Mouse (Mus musculus) large intestine, adult 2 months (tissue): ENCODE data around the gene Med9. TPM values are rescaled to one million over a fixed set of nuclear protein-coding genes. Genes with fewer than 3 reads are reported as not detected.

Source experiments
- DNase-seq: peaks from one replicate; pipeline ENCODE4 v3.0.0-alpha.2; 2012; ENCODE audit warnings: low read depth, low spot score
- WGBS: fragments of 180-500 bp; shearing (Covaris S2); methylation state at CpG from one replicate; pipeline ENCODE4 v1.1.7; 2018; 5-methylcytosine and 5-hydroxymethylcytosine counted together
- polyA plus RNA-seq: library from polyadenylated mRNA; depleted of rRNA; stranded (reverse); fragments of >200 nt; gene quantifications from 2 replicates; pipeline ENCODE4 v1.2.3, GENCODE M21; 2012; rRNA removed

Gene Med9
- polyA plus RNA-seq = 19.3 and 19.6 TPM in 2 replicates

DNA sequence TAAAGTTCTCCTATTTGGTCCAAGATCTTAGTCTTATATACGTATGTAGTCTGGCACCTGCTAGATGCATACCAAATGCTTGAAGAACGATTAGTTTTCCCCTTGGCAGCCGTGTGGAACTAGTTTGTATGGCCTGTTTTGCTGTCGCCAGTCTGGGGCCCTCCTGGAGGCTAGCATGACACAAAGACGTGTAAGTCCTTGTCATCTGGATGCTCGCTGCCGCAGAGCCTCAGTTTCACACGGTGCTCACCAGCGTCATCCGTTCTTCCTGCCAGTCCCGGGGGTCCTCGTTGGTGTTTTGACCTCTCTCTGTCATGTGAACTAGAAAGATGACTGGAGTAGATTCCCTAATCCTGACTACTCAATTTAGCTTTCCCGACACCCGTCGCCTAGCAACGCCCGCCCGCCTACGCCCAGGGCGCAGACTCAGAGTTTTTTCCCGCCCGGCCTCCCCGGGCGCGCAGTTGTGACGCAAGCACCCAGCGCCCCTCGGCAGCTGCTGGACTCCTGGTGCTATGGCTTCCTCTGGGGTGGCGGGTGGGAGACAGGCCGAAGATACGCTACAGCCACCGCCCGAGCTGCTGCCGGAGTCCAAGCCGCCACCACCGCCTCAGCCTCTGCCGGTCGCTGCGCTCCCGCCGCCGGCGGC, at the start of gene Med9:
TSS of gene Med9 (plus strand) at position 455 of the 649 bp plus-strand sequence.
- WGBS = under 1% methylated on average over 43 of the region's 43 CpGs
- peak; percentile 67 for DNase-seq

DNA sequence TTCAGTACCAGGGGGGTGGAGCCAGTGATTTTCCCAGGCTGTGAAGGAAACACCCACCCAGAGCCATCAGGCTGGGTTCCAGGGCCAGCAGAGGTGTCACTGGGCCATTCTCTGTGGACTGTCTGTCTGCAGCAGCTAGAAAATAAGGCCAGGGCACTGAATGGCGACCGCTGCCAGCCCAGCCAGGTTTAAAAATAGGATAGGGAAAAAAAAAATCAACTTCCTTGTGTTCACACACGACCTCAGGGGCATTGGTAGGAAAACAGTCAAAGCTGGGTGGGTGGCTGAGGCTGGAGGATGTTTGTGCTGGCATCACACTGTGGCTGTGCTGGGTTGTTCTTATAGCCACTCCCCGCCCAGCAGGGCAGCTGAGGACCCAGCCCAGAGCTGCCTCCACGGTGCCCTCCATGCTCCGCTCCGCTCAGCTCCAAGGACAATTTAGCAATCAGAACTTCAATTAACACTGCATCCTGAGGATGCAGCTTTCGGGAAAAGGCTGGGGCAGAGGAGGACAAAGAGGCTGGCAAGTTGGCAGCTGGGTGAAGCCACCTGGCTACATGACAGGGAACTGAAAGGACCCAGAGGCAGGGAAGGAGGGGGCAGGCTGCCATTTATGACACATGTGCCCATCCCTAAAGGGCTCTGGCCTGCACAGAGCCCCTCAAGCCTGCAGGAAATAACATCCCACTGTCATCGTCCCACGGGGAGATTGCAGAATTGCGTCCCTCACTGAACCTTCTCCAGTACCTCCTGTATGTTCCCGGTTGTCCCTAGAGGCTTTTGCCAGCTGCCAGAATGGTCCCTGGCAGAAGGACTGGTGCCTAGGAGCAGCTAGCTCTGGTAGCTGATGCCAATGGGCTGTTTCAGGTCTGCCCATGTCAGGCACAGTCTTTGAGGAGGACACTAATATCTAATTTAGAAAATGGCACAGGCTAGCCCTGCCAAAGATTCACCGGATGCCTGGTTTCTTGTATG, 48.0 kb upstream of the Med9 start:
- DNase-seq = no peak
- 20% methylated on average over 13 of the region's 13 CpGs for WGBS

DNA sequence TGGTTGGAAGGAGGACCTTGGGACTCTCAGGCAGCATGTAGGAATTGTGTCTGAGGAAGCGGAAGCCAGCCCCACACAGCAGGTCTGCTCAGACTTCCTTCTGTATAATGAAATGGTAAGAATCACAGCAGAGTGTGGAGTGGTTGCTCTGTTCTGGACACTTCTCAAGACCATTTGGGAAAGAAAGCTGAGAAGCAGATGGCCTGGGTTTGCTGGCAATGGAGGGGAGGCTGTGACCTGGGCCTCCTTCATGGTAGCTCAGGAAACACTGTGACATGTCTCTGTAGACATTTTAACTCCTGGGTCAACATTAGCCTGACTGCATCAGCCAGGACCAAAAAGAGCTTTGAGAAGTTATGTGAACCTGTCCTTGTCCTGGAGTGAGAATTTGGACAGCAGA, 47.0 kb upstream of the Med9 start:
- WGBS = 66% methylated on average over 1 of the region's 1 CpGs
- DNase-seq = no peak

DNA sequence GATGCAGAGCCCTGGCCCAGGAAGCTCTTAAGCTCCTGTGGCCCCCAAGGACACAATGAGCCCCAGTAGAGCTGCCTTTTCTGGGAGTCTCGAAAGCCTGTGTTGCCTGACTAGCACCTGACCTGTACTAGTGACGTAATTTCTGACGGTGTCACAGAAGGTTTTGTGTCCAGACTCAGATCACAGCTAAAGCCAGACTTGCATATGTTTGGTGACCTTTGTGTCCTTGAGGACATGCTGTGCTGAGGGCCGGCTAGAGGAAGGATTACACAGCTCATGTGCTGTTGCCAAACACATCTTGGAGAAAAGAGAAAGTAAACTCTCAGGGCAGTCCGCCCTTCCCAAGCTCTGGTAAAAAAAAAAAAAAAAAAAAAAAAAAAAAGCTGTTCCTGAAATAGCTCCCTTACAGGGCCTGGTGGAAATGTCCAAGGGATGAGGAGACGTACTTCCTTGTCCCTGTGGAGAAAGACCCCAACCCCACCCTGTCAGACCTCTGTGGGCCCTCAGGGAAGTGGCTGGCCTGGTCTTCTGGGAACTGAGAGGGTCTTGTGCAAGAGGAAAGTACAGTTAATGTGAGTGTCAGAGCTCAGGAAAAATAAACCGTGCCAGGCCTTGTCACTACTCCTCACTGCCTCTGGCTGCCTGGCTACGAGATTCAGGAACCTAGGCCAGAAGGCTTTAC, 45.8 kb upstream of the Med9 start:
- WGBS = 13% methylated on average over 8 of the region's 8 CpGs
- DNase-seq = no peak

DNA sequence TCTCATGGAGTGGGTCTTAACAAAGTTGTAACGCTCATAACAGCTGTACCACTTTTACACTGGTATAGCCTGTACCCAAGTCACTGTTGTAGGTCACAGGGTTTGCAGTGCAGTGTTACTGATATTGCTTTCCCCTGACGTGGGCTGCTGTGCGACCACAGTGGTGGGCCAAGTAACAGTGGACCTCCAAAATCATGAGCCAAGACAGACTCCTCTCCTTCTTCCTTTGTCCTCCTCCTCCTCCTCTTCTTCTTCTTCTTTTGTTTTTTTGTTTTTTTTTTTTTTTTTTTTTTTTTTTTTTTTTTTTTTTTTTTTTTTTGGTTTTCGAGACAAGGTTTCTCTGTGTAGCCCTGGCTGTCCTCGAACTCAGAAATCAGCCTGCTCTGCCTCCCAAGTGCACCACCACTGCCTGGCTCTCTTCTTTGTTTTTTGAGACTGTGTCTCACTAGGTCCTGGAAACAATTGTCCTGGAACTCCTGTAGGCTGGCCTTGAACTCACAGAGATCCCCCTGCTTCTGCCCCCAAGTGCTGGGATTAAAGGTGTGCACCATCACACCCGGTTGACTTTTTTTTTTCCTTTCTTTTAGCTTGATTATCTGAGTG, 41.4 kb upstream of the Med9 start:
- WGBS = 94% methylated on average over 6 of the region's 6 CpGs
- no peak for DNase-seq

DNA sequence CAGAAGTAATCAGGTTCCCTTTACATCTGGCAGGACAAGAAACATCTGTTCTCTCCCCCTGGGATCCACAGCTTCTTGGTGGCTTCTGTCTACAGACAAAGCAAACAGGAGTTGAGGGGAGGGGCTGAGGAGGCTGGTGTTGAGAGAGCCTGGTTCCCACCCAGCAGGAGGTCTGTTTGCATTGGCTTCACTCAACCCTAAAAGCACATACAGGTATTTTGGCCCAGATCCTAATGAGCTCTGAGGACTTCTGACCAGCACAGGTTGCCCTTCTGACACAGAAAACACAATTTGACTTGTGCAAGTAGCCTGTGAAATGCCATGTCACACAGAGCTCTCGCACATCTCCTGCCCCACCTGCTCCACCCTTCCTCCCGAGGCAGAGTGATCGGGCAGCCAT, 39.6 kb upstream of the Med9 start:
- no peak for DNase-seq
- WGBS = 27% methylated on average over 3 of the region's 3 CpGs

DNA sequence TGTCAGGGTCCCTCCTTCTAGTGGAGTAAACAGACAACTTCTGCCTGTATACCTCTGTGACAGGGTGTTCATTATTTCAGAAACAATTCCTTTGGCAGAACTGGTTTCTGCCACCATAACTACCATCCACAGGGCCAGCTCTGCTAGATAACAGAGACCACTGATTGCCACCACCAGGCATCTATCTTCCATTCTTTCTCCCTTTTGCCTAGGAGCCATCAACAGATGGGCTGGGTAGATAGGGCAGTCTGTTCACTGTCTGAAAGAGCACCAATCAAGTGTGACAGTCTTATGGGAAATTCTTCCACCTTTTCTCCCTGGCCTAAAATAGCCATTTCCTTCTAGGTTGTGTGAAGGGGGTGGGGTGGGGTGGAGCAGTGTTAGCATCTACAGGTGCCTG, 37.4 kb upstream of the Med9 start:
- DNase-seq = no peak

DNA sequence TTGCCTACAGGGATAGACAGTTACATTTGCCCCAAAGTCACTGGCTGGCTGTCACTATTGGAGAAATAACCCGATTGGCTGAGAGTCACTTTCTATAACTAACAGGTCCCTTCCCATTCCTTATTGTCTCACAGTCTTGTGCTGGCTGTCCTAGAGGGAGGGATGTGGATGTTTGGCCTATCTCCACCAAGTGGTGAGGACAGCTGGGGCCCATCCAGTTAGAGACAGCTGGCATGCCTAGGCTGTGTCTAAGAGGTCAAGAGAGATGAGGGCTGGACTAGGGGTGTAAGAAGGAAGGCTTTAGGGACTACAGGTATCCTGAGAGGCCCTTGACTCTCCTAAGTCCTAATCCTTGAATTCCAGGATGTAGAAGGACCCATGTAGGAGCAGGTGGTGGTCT, 36.5 kb upstream of the Med9 start:
- WGBS = 71% methylated on average over 1 of the region's 1 CpGs

DNA sequence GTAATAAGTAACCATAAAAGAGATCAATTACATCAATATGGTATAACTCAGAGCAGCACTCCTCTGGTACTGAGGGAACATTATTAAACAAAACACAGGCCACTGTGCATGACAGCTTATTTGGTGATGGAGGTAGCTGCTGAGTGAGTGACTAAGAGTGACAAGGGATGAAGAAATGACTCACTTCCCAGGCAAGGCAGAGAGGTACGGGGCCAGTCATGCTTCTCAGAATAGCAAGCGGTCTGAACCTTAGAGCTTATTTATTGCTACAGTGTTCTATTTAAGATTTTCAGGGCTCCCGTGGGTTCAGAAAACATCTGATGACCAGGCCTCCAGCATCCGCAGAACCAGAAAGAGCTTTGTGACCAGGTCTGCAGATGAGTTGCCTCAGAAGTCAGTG, 34.3 kb upstream of the Med9 start:
- 40% methylated on average over 4 of the region's 4 CpGs for WGBS
- DNase-seq = no peak

More for the DNA sequence above, 36.5 kb upstream of the Med9 start:
- DNase-seq = no peak

DNA sequence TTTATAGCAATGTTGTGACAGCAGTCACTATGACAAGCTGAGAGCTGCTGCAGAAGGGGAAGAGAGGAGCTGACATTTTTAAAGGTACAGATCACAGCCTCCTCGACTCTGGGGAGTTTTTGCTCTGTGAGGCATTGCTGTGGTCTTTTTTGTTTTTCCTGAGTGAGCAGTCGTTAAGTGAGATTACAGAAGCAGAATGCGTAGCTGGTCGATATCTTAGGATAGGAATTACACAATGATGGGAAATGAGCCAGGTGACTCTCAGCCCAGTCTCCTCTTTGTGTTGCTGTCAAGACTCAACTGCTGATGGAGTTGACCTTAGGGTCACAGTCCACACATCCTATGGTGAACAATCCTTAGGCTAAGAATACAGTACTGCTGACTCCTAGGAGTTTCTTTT, 30.0 kb upstream of the Med9 start:
- no peak for DNase-seq
- WGBS = 18% methylated on average over 4 of the region's 4 CpGs

DNA sequence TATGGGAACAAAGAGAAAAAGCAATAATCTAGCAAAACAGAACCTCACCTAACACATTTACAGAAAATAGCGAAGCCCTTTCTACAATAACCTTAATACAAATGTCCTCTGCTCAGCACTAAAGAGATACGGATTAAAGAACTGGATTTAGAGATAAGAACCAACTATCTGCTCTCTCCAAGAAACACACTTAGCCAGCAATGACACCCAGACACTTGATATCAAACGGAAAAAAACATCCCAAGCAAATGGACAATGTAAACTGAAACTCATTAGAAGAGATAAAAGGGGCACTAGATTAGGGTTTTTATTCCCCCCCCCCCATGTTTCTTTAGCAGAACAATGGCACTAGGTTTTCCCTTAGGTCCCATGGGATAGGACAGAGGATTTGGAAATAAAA, 28.6 kb upstream of the Med9 start:
- DNase-seq = no peak
- WGBS = 78% methylated on average over 3 of the region's 3 CpGs

DNA sequence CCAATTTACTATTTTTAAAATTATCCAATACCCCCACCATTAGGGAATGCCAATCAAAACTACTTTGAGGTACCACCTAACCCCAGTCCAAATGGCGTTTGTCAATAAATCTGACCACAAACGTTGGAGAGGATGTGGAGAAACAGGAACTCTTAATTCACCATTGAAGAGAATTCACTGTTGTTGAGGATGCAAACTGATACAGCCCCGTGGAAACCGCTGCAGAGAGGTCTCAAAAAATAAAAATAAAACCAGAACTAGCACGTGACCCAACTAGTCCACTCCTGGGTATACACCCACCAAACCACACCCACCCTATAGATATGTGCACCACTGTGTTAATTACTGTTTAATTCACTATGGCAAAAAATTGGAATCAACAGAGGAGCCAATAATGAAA, 27.7 kb upstream of the Med9 start:
- no peak for DNase-seq
- WGBS = 62% methylated on average over 5 of the region's 5 CpGs

DNA sequence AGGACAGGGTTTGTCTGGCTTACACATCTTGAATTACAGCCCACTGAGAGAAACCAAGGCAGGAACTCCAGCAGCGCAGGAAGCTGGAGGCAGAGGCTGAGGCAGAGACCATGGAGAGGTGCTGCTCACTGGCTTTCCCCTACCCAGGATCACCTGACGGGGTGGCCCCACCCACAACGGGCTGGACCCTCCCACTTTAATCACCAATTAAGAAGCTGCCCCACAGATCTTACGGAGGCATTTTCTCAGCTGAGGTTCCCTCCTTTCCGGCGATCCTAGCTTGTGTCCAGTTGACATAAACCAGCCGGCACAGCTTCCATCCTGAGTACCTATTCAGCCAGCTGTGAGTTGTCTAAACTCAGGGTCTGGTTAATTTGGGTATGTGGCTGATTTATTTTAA, 26.7 kb upstream of the Med9 start:
- 45% methylated on average over 7 of the region's 7 CpGs for WGBS
- DNase-seq = no peak

DNA sequence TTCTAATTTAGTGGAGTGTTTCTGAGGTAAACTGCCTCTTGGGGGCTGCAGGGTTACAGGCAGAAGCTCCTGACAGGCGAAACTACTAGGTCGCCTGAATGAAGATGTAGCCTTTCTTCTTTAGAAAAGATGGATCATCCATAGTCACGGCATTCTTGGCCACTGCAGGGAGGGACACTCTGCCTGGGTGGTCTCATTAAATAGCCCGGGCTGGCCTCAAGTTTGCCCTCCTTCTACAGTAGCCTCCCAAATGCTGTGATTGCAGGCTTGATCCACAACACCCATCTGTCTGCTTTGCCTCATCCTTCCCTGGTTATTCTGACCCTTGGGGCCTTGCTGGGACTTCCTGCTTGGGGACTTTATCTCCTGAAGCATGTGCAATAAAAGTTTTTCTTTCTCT, 18.0 kb upstream of the Med9 start:
- DNase-seq = no peak
- WGBS = 65% methylated on average over 4 of the region's 4 CpGs

DNA sequence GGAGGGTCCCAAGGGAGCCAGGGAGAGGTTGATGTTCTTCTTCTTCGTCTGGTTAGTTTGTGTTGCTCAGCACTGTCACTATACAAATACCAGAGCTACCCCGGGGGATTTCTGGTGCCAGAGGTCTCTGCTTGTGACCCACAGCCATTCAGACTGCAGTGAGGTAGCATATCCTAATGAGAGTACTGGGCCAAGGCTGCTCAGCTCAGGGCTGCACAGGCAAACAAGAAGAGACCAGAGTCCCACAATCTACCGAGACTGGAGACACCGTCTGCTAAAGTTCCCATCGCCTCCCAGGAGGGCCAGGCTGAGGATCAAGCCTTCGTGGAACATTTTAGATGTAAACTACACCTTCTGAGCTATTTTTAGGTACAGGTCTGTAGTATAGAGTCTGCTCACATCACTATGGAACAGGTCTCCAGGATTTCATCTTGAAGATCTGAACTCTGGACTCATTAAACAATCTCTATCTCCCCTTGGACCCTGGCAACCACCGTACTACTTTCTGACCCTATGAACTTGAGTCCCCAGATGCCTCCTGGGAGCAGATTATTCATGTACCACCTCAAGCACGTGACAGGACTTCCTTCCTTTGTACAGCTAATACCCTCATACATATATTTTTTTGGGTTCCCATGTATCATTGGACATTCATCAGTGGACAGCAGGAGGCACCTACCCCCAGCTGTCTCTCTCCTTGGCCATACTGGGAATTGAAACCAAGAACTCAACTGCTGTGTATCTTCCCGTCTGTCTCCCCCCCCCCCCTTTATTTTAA, 15.3 kb upstream of the Med9 start:
- DNase-seq = no peak
- 28% methylated on average over 9 of the region's 9 CpGs for WGBS

DNA sequence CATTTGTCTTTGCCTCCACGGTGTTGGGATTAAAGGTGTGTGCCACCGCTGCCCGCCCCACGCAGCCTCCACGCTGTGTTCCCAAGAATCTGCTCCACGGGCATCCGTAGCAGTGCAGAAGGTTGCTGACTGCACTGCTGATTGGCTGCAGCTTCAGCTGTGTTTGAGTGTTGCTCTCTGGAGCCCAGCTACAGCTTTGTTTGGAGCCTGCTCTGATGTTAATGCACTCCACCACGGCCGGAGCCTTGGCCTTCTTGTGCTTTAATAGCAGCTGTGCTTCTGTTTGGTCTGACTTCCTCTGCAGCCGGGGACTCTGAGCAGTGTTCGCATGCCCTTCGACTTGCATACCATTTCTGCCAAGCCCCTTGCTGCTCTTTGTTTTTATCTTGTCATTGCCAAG, 14.1 kb upstream of the Med9 start:
- 52% methylated on average over 12 of the region's 12 CpGs for WGBS

DNA sequence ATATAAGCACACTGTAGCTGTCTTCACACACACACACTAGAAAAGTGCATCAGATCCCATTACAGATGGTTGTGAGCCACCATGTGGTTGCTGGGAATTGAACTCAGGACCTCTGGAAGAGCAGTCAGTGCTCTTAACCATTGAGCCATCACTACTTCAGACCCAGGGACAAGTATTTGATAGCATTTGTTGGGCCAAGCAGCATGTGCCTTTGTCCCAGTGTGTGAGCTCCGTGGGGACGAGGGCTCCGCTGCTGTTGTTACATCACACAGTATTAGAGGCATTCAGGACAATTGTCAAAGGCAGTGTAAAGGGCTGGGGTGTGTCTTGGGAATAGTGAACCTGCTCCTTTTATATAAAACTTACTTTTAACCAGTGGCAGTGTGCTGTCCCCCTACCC, 11.0 kb upstream of the Med9 start:
- WGBS = 88% methylated on average over 3 of the region's 3 CpGs
- no peak for DNase-seq

More for the DNA sequence above, 14.1 kb upstream of the Med9 start:
- DNase-seq = no peak

DNA sequence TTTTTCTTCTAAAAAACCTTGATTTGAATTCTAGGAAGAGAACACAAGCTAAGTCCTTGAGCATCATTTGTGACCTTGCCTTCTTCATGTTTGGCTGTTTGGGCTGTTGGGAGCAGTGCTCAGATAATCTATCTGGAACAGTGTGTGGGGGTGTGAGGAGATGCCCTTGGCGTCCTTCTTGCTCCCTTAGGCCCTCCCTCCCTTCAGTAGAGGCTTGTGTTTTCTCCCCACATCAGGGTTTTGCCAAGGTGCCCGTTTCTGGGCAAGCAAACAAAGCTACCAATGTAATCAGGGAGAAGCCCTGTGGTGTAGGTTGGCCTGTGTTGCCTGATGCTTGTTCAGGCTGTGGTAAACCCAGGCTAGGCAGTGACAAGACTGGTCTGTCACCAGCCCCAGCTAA, 10.4 kb upstream of the Med9 start:
- DNase-seq = no peak
- 49% methylated on average over 2 of the region's 2 CpGs for WGBS

DNA sequence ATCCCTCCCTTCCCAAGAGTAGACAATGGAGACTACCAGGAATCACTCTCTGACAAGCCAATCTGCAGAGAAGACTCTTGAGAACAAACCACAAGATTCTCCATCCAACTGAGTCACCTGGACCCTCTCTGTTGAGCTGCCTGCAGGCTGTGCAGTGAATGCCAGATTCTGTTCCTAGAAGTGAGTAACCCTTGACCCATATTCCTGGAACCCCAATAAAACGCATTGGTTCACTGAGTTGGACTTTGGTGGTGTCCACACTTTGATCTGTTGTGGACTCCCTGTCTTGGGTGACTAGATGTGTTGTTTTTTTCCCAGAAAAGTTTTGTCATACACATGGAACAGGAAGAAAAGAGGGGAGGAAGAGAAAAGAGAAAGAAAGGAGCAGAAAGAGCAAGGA, 8.2 kb upstream of the Med9 start:
- DNase-seq = no peak
- WGBS = 37% methylated on average over 1 of the region's 1 CpGs
